Mouse (Mus musculus): ENCODE data around the gene Dnajb7.

GRCm38 (mm10) chr15:81359421-81359820 is 48.7 kb downstream of the Dnajb7 start:
- TF ChIP-seq CTCF (IDR thresholded peaks at IDR 0.05; ENCODE audit: borderline replicate concordance, extremely low read depth, insufficient read depth, insufficient read length) (no peak), POLR2A (IDR thresholded peaks at IDR 0.05; ENCODE audit: borderline replicate concordance, extremely low read depth, insufficient read depth, insufficient read length, poor library complexity, severe bottlenecking) (no peak)

Data from brain, embryonic 14.5 days (tissue).